Mouse (Mus musculus) inflammation-experienced regulatory T-cells (primary cell): ENCODE data around the gene Gm5773. TPM values are rescaled to one million over a fixed set of nuclear protein-coding genes. Genes with fewer than 3 reads are reported as not detected.

Experiments
- polyA plus RNA-seq, 2 experiments: library from polyadenylated mRNA; unstranded; fragments of 100-300 nt; shearing (Covaris generic); gene quantifications; one replicate each; pipeline ENCODE4 v1.2.1; 2017

Gm5773 gene
- polyA plus RNA-seq: under 1 TPM in 1 of 2 experiments, not detected in 1; 0.75 TPM

DNA sequence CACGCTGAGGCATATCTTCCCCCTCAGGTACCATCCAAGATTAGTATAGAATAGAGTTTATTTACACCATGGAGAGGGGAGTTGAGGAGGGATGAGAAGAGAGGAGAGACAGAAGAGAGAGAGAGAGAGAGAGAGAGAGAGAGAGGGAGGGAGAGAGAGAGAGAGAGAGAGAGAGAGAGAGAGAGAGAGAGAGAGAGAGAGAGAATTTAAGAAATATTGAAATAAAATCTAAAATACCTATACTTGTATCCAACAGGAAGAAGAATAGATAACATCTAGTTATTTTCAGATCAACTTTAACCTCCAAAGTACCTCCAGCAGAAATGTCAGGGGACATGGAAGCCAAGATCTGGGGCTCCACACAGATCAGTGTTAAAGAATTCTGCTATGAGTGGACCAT is at the start of gene Gm5773:
TSS of gene Gm5773 (plus strand) at position 301 of the 400 bp plus-strand sequence.

DNA sequence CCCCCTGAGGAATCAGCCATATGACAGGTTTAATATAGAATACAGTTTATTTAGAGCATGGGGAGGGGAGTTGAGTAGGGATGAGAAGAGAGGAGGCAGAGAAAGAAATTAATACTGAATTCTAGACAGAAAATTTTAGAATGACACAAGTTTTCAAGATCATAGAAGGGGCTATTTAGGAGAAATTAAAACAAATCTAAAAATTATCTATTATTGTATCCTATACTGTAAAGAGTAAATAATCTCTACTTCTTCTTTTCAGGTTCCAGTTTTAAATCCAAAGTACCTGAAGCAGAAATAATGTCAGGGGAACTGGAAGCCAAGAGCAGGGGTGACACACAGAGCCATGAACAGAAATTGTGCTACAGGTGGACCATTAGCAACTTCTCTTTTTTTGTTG is 23.3 kb downstream of the Gm5773 start, which contains the start of gene Tdpoz4:
TSS of gene Tdpoz4 (plus strand) at position 301 of the 400 bp plus-strand sequence.

Other genes with a start within 250 kb of the Gm5773 start
- 1,000 to 10,000 TPM in 1 of 2 experiments, 100 to 1,000 TPM in 1; 768 to 1,124 TPM for gene S100a10, start 217.9 kb upstream of the Gm5773 start, polyA plus RNA-seq
- gene Tdpoz2, start 120.3 kb upstream of the Gm5773 start, polyA plus RNA-seq: under 1 TPM in 1 of 2 experiments, not detected in 1; 0.23 TPM
- not detected for gene Tdpoz1, start 96.7 kb upstream of the Gm5773 start, polyA plus RNA-seq
- not detected for gene Gm37596, start 79.9 kb upstream of the Gm5773 start, polyA plus RNA-seq
- gene Tdpoz4, start 23.4 kb downstream of the Gm5773 start, polyA plus RNA-seq: under 1 TPM in 1 of 2 experiments, not detected in 1; 0.33 TPM
- gene Tdpoz3, start 53.0 kb downstream of the Gm5773 start, polyA plus RNA-seq: not detected
- not detected for gene Gm9117, start 170.5 kb downstream of the Gm5773 start, polyA plus RNA-seq
- under 1 TPM in 1 of 2 experiments, not detected in 1; 0.50 TPM for gene Tdpoz5, start 188.3 kb downstream of the Gm5773 start, polyA plus RNA-seq